Mouse (Mus musculus) right cerebral cortex, postnatal 4 days (tissue): ENCODE measurements around the gene Slc39a11.

Experiments
- DNase-seq: peaks from one replicate; pipeline ENCODE4 v3.0.0-alpha.2; 2022

The Slc39a11 gene

DNA sequence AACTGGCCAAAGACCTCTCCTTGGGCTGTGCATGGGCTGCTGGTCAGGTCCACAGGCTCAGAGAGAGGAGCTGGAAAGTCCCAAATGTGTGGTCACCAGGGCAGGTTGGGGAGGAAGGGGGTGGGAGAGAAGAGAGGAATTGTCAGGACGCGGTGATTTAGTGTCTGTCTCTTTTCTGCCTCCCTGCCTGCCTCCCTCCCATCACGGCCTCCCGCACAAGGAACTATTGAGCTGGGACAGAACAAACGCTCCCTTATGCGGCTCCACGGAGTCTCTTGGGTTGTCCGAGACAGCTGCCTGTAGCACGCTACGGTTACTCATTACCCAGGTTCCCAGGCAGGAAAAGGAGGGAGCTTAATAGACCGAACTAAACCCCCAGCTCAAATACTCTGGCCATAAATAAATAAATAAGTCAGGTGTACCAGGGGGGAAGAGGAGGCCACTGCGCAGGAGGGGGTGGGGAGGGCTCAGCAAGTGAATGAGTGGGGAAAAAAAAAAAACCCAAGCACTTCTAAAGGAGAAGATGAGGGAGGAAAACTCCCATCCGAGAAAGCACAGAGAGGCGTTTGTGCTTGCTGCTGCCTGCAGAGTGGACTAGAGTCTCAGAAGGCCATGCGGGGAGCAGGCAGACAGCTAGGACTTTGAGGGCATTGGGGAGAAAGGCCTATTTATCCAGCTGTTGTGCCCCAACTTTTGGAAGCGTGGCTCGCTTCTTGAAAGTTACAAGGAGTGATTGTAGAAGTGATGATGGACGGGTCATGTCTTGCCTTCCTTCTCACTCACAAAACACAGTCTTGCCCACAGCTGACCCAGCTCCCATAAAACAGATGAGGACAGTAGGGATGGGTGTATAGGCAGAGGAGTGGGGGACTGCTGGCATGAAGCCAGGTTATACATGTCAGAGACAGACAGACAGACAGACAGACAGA is 428.3 kb downstream of the Slc39a11 start:
- no peak for DNase-seq

GRCm38 (mm10) chr11:113220649-113221048 is 429.2 kb downstream of the Slc39a11 start:
- no peak for DNase-seq

DNA sequence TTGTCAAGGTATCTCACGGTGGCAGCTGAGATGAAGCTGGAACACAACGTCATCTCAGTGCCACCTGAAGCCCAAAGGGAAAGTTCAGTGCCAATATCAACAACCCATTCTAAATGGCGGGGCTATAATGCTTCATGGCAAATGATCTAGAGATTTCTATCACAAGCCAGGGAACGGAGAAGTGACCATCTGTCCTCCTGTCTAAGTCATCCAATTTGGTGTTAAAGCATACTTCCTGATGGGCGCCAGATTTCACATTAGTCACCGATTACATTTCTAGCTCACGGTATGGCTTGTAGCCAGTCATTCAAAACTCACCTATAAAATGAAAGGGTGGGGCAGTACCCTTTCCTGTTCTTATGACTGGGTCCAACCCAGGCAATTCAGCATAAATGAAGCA is 435.1 kb downstream of the Slc39a11 start:
- no peak for DNase-seq

- no peak for DNase-seq
Measured at GRCm38 (mm10) chr11:113212390-113213025, 437.4 kb downstream of the Slc39a11 start.

DNA sequence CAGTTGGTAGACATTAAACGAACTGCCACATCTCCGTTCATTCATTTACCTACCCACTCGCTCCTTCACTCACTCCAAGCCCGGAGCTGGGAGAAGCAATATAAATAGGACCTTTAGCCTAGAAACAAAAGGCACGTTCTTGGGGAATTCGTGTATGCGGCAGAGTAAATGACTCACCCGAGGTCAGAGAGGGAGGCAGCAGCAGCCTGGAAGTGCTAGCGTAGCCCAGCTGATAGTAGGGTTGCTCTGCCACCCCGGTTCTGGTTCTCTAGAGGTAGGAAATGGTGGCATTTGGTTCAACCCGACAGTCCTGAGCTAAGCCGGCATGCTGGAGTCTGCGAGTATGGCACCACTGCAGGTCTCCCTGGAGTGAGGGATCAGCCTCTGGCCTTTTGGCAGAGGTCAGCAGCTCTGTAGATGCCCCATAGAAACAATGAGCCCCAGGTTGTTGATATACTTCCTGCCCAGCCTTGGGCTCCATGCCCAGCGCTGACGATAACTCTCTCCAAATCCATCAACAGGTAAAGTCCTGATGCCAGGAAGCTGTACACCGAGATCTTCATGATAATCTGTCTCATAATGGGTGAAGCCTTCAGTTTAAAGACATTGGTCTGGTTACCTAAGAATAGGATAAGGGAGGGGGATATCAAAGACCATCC is 440.5 kb downstream of the Slc39a11 start:
- DNase-seq: no peak

DNA sequence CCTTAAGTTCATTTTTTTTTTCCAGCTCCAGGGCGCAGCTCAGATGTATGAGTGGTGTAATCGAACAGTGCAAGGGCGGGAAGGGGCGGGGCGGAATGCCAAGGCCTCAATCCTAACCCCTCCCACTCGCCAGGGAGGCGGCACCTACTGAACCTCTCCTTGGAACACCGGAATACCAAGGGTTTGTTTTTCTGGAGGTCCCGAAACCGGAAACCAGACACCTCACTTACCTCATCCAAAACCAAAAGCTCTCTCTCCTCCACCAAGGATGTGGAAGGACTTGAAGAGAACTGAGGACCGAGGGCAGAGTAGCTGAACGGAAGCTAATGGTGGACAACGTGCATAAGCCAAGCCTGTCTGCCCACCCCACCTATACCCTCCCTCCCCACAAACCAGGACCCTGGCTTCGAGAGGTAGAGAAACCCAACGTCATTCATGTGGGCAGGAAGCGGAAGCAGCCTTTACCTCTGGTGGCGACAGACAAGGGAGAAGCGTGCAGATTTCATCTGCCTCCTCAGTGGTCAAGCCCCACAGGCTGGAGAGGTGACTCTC is 441.3 kb downstream of the Slc39a11 start:
- DNase-seq: no peak

GRCm38 (mm10) chr11:113207966-113208365 is 441.9 kb downstream of the Slc39a11 start:
- no peak for DNase-seq

DNA sequence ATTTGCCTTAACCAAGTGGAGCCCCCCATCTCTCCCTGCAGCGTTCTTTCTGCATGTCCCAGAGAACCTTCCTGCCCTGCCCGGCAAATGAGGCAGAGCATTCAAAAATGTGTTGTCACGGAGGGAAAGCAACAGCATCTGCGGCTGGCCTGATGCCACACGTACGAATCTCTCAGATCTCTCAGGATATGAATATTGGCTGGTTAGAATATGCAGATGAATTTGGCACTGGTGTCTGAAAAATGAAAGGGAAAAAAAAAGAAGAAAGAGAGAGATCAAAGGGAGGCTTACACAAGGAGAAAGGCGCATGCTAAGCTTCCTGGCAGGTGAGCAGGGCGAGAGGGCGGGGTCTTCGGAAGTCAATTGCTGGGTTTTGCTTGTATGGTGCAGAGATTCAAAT is 443.8 kb downstream of the Slc39a11 start:
- peak; percentile 67 for DNase-seq

DNA sequence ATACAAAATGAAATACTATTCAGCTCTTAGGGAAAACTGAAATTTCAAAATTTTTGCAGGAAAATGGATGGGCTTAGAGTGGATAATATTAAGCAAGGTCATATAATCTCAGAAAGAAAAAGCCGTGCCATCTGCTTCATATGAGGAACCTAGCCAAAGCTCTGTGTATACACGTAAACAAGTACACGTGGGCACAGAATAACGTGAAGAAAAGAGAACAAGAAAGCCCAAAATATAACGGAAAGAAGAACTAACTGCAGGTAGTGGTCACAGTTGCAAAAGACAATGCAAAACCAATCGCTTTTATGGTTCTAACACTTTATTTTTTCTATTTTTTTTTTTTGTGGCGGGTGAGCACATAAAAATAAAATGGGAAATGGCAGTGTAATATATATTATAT is 446.9 kb downstream of the Slc39a11 start:
- no peak for DNase-seq

DNA sequence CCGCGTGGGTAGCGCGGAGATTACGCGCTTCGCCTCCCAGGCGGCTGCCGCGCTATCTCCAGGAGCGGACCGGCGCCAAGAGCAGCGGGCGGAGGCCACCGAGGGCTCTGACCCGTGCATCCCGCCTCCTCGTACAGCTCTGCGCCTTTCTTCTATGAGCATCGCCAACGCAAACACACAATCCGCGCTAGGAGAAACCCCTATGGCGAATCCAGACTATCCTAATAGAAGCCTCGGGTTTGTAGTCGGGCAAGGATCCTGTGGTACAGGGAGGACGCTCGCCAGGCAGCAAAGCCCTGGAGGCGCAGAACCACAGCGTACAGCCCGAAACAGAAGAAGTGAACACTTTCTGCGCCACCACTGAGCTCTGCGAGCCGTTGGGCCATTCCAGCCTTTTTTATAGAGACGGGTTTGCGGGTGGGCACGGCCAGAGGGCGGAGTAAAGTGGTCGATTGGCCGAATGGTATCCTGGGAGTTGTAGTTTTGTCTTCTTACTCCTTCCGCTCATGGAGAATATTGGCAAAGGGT is 448.3 kb downstream of the Slc39a11 start:
- peak; percentile 80 for DNase-seq

DNA sequence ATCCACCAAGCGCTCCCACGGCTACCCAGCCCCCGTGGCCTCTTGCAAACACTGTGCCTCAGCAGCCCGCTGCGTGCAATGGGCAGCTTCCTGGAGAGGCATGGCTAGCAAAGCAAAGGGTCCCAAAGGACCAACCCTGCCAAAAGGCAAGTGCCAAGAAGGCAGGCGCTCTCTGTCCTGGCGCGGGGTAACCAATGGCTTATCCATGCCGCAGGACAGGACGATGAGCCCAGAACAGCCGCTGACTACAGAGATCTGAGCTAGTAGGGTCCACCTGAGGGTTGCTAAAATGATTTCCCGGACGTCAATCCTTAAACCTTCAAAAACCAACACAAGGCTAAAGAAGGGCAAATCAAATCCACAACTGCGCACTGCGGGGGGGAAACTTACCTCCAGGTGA is 449.0 kb downstream of the Slc39a11 start:
- DNase-seq: no peak

DNA sequence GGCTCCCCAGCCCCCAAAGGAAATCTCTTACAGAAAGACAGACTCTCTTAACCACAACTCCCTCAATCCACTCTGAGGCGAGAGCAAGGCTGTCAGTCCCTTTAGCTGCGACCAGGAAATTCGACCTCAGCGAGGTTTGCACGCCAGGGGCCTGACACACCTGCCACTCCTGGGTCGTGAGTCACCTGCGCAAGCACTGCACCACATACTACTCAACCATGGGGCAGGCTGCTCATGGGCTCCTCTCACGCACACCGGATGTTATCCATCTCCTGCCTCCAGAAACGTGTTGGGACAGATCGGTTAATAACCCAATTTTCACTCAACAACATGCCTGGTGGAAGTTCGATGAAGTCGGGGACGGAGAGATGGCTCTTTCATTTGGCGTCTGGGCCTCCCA is 451.3 kb downstream of the Slc39a11 start:
- DNase-seq: no peak

- no peak for DNase-seq
Measured at GRCm38 (mm10) chr11:113197624-113198023, 452.3 kb downstream of the Slc39a11 start.

DNA sequence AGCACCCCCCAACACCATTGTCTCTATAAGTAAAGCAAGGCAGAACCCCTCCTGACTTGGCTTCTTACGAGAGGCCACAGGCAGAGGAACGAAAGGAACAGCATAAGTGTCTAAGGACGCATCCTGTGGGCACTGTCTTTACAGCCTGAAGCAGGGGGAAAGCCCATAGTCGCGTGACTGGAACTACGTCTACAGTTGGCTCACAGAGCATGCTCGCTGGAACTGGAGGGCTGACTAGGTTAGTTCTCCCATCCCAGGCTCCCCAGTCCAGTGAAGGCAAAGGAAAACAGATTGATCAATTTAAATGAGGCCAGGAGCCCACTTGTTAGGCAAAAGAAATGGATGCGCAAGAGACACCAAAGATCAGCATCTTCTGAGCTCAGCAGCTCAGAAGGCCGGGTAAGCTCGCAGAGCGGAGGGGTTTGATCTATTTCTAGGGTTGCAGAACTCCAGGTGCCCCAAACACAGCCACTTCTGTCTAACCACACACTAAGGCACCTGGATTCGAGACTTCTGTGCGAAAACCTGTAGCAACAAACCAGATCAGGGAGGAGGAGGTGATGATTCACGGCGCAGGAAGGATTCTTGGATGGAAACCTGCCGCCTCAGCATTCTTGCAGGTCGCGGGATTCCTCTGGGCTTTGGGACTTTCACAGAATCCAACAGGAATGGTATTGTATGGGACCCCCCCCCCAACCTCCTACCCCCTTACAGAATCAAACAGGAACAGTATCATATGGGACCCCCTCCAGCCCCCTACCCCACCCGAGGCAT is 453.5 kb downstream of the Slc39a11 start:
- no peak for DNase-seq
